Mouse (Mus musculus) lung, postnatal 0 days (tissue): ENCODE data around the gene Echdc1.

Source experiments
- CTCF ChIP-seq: IDR thresholded peaks from 2 replicates; pipeline ENCODE4 v1.5.1; 2016; ENCODE audit warnings: antibody characterized with exemption, mild to moderate bottlenecking
- EP300 ChIP-seq: IDR thresholded peaks from 2 replicates; pipeline ENCODE4 v1.6.1; 2016; ENCODE audit warnings: antibody characterized with exemption, mild to moderate bottlenecking, control low read depth

DNA sequence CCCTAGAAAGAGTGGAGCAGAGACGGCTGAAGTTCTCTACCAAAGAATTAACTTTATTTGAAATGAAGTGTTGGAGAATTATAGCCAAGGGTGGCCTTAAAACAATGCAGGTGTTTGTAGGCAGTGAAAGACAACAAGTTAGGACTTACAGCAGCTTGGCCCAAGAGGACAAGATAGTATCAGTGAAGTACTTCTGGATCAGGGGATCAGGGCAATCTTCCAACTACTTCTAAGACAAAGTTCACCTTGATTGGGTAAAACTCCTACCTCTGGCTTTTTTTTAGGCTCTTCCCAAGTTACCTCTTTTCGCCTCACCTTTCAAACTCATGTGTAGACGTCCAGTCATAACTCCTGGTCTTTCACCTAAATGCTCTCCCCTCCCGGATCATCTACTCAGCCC lies 10.7 kb upstream of the Echdc1 start:
- TF ChIP-seq CTCF: no peak
- no peak for TF ChIP-seq EP300
